Mouse (Mus musculus) testis, postnatal 10 days (tissue): ENCODE results near the gene Sall1.

ENCODE experiments used
- DNase-seq: peaks from one replicate; pipeline ENCODE4 v3.0.0; 2021; ENCODE audit warnings: low spot score

The Sall1 gene

DNA sequence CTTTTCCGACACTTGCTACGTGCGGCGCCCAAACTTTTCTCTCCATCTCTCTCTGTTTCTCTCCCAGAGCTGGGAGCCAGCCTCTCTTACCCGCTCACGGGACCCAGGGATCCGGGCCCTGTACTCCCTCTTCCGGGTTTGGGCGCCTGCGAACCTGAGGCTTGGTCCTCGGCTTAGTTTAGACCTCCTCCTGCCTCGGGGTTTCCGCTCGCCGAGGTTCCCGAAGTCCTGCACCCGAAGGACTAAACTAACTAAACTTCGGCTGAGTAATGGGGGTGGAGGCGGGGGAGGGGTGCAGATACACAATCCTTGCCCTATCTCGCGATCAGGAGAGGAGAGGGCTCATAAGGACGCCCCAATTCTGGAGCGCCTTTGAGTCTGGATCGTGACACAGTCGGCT lies at the start of gene Sall1:
TSS of gene Sall1 (minus strand) at position 223 of the 400 bp plus-strand sequence.
- no peak for DNase-seq

DNA sequence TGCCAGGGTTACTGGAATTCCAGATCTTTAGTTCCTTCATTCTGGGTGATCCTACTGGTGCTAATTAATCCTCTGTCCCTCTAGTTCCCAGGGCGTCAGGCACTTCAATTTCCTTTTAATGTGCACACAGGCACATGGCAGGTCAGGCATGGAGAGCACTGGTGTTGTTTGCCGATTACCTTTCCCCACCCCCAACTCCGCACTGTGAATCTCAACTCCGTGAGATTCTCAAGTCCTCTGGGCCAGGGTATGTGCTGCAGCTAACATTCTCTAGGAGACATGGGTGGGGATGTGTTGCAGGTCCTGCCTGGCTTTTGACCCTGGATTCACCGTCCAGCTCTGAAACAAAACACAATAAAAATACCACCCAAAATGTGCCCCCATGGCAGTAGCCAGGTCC lies 46.0 kb upstream of the Sall1 start:
- peak; percentile 25 for DNase-seq

DNA sequence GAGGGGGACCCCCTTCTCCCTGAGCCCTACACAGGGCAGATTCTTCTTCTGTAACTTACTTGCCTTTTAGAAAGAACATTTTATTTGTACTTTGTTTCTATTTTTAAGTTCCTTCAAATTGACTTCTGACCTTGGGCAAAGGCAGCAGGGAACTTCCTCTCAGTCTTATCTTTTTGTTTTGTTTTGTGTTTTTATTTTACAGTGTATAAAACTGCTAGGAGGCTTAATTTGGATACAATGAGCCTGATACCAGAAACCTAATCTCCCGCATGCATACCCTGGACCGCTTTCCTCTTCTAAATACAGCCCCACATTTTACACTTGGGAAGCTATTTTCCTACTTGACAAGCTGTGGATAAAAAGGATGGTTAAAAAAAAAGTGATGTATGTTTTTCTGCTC lies 35.2 kb upstream of the Sall1 start:
- no peak for DNase-seq

DNA sequence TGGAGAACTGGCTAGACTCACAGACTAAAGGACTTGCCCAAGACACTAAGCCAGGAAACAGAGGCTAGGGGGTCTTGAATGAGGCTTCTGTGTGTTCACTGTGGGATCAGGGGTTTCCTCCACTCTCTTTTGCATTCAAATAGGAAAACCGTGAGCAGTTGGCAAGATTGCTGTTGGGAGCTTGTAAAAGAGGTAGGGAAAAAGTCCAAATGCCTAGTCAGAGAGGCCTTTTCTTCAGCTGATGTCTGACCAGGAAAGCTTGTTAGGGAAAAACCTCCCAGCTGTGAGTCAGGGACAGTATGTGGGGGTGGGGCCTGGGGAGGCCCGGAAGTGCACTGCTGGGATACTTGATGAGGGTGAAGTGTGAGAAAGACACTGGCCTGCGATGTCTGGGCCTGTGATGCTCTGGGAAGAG lies 29.0 kb upstream of the Sall1 start:
- DNase-seq, result no peak

DNA sequence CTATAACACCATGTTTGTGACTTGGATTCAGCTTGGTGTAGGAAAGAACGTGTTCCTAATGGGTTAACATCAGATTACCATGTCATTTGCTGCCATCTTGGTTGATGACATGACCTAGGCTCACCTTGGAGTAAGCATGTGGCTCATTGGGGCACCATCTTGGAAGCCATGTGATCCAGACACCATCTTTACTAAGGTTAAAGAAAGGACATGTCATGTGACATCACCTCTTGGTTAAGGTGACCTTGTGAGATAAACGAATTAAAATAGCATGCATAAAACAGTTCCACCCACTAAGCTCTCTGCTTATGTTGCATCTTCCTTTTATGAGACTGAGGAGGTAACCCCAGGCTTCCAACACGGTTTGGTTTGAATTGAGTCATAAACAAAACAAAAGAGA lies 23.5 kb upstream of the Sall1 start:
- DNase-seq, result no peak

DNA sequence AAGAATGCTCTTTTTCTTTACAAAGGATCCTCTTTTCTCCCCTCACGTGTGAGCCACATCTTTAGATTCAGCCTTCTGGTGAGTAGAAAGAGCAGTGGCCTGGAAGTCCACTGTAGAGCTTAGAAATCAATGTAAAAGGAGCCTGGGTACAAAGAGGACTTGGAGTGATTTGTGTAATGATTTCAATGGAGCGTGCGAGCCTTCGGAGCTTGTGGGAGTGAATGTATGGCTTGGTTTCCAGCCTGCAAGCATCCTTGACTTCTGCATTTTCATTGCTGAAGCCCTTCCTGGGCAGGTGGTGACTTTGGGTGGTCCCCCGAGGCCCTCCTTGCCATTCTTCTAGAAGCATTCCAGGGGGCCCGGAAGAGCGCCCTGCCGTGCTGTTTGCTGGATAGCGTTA lies 20.1 kb upstream of the Sall1 start:
- no peak for DNase-seq

DNA sequence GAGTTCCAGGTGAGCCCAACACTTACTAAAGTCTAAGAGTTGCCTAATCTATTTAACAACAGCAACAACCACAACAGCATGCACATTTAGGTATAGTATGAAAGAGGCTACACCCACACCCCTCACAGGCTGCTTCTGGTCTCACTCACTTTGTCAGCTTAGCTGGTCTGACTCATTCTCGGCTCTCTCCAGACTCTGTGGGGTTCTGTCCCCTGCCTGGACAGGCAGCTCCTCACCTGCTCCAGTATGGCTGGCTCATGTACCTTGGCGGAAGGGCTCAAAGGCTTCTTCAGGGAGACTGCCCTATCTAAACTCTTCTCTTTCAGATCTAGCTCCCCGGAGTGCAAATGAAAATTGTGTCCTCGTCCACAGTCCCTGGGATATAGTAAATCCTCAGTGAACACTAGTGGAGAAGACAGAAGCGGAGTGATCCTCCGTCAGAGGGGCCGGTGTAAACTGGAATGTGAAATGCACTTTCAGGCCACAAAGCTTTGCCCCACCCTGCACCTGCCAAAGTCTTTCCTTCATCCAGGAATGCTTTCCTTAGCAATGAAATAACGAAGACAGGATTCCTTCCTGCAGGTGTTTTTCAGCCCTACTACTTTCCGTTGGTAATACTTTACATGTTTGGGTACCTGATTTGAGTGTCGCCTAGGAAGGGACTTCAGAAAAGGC lies 19.5 kb upstream of the Sall1 start:
- no peak for DNase-seq

DNA sequence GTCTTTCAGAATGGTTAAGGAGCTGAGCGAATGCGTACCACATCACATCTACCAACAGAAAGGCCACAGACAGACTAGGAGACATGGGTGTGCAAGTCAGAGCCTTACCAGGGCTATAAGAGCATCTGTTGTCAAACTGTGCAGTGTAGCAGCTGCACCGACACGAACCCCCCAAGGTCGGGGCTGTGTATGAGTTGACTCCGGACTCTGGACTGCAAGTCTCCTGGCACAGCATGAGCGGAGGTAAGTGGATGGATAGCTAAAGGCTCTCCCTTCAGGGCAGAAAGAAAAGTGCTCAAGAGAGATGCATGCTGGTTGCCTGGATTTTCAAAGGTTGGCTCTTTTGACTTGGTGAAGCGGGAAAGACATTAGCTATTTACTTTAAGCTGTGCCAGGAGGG lies 16.8 kb upstream of the Sall1 start:
- no peak for DNase-seq

DNA sequence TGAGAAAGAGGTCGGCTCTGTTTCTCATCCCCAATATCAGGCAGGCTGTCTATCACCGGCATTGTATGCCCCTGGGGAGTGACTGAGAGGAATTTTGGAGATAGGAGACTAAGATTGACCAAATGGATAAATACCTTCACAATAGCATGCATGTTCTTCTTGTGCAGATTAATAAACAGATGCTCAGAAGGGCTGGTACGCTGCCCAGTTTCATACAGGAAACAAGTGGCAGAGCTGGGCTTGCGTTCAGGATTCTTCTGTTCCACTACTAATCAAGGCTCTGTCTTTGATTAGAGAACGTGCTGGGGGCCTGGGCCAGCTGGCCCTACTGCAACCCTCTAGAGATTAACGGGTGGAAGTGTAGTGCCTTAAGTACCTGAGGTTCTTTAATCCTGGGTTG lies 15.5 kb upstream of the Sall1 start:
- DNase-seq, result no peak

DNA sequence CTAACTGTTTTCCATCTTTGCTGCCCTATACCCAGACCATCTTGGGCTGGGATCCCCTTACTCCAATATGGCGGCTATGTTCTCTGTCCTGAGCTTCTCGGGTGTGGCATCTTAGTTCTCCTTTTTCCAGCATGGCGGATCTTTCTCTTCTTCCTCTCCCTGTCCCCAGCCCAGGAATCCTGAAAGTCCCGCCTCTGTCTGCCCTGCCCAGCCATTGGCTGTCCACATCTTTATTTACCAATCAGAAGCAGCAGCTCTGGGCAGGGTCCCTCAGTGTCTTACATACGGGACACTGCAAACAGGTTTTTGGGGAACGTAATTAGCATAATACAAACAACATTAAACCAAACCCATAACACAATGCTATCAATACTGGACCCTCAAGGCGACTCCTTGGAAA lies 8.9 kb upstream of the Sall1 start:
- no peak for DNase-seq

DNA sequence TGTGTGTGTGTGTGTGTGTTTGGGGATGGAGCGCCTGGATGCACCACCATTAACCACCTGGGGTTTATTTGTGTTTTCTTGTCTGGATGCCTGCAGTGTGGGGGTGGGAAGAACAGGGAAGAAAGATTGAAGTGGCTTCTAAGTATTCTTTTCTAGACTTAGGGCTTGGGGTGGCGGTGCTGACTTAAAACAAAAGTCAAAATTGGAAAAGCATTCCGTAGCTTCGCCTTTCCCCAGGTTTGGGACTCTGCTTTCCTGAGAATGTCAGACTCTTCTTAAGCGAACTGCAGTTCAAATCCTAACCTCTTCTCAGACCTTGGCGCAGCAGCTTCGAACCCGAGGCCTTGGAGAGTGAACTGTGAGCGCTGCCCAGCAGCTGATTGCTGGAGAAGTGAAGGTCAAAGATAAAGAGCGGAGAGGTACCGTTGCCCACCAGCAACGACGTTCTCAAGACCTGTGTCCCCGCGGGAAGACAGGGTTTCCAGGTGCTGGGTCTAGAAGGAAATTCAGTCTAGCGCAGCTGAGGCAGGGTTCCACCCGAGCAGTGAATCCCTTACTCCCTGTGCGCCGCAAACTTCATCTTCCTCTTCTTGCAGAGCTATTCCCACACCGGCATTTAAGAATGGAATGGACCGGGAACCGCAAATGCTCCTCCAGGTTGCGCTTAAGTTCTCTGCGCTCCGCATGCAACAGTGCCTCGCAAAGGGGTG lies 2.8 kb upstream of the Sall1 start:
- DNase-seq, result no peak

DNA sequence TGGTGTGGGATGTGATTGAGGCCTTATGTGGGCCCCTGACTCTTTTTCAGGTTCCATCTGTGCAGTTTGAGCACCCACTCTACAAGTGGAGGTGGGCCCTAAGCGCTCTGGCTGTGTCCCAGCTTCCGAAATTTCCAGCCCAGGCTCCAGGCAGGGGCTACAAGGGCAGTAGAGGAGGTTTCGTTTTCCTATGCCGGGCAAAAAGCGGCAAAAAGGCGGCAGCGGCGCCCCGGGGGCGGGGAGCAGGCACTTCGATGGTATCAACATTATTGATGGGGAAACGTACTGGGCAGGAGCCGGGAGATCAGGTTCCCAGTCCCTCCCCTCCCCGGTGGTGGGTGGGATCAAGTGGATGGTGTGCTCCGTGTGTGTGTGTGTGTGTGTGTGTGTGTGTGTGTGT lies 2.3 kb upstream of the Sall1 start:
- no peak for DNase-seq

DNA sequence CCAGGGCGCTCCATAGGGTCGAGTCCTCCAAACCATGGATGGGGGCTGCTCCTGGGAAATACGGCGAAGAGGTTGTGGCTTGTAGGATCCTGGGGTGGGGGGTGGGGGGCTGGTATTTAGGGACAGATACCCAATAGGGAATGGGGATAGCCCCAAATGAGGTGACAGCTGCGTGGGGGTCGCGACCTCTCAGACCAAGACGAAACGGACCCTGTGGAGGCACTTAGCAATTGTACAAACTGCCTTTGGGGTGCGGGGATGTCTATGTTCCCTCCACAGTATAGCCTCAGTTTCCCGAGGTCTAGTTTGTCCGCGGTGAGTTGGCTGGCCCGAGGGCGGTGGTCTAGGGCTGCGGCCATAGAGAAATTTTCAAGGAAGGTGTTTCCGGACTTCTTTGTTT lies 1.8 kb upstream of the Sall1 start:
- DNase-seq, result no peak

DNA sequence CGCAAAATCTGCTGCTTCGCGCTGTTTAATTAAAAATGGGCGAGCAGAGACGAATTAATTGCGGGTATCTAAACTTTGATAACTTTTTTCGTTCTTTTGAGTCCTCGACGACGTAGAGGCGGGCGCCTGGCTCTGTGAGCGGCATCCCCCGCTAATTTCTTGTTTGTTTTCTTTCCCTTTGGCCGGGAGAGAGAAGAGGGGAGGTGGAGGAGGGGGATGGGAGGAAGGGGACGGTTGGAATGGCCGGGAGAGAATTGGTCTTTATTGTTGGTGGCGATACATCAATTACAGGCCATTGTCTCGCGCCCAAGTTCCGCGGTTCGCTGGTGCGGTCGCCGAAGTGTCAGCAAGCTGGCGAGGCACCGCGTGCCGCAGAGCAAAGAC lies 1.2 kb upstream of the Sall1 start:
- no peak for DNase-seq

DNA sequence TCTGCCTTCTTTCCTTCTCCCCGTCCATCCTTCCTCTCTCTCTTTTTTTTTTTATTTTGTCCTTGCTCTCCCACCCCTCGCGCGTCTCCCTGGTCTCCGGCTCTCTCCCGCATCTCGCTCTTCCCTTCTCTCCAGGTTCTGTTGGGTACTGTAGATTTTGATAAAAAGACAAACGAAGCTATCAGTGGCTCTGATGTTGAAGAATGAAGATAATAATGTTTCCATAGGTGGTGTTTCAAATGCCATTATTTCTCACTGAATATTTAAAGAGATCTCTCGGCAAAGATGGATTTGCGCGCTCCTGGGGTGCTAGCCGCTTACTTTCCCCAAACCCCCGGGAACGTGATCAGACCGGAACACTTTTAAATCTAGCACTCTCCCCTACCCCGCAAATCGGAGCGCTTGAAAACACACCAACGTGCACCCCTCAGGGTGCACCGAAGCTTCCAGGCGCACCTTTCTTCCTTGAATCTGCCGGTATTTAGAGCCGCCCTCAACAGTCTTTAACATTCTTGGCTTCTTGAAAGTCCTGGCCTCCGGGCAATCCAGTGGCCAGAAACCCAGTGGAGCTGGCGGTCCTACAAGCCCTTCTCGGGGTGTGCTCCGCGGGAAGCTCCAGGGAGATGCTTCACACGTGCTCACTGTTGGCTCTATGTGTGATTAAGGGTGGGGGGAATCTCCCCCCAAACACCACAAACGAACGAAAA lies 702 bp upstream of the Sall1 start:
- no peak for DNase-seq

DNA sequence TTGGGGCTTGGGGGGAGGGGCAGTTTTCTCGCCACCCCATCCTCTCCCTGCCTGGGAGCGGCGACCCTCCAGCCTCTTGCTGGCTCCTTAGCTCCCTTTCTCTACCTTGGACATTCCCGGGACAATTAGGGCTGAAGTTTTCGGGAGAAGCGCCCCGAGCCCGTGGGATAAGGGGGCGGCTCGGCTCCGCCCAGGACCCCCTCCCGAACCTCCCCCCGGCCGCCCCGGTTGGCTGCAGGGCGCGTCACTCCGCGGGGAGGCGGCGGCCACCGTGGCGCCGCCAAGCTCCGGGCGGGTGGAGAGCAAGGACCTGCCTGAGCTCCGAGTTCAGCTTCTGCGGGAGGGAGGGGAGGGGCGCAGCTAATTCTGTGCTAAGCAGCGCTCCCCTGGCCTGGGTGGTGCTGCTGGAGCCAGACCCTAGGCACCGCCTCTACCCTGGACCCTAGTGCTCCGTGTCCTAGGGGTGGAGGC lies 556 bp downstream of the Sall1 start:
- DNase-seq, result no peak

DNA sequence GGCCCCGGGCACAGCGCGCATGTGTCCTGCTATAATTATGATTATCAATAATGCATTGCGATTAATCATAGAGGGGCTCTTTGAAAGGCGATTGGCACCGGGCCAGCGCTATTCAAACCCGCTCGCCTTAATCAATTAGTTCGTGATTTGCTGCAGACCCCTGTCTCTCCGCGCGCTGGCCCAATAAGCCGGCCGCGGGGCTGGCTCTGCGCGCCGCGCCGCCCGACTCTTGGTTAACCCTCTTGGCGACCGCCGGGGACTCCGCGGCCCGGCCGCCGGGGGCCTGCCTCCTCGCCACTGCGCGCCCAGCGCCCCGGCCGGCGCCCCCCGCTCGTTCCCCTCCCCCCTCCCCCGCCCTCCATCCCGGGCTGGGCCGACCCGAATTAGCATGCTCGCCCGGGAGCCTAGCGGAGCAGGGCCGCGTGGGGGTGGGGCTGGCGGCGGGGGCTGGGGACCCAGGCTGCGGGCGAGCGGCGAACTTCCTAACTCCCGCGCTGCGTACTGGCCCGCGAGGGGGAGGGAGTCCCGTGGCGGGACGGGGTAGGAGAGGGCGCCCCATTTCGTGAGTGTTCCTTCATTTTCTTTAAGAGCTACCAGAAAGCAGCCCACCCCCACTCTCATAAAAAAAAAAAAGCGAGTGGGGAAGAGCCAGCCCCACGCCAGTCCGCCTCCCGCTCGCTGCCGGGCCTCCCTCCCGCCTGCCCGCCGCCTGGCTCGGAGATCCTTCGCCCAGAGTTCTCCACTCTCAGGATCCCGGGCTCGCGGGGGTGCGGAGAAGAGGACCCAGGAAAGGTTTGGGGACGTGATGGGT lies 1.2 kb downstream of the Sall1 start:
- DNase-seq, result peak; percentile 61

DNA sequence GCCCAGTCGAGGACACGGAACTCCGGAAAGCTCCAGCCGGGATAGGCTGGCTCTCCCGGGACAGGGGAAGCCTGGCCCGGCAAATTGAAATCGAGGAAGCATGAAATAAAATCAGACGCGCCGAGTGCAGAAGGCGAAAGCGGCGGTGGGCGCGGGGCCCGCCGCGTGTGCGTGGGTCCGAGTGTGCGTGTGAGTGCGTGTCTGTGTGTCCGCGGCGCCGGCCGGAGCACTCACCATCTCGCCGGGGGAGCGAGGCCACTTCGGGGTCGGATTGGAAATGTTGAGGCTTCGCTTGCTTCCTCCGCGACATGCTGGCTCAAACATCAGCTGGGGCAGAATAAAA lies 1.9 kb downstream of the Sall1 start:
- no peak for DNase-seq

DNA sequence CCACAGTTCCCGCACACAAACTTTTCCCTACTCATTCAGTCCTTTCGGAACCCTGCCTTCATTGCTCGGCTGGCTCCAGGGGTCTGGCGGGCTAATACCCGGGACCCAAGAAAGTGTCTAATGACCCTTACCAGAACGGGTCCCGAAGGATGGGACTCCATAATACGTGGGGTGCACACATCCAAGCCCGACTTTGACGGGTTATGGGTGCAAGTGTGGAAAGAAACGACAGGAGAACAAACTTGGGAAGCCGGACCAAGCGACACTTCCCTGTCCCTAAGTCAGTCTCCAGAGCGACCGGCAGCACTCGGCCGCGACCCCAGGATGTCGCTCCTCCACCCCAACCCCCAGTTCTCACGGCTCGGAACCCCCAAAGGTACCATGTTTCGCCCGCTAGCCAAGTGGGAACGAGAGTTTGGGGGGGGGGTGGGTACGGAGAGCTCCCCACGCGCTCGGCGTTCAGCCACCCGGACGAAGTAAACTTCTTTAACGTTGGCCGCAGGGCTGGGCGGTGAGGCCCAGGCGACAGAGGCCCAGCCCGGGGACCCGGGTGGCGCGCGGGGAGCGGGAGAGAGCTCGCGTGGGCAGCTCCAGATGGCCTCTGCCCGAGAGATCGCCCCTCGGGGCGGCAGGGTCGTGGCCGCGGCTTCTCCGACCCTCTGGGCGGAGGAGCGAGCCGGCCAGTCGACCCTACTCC lies 2.4 kb downstream of the Sall1 start:
- no peak for DNase-seq

DNA sequence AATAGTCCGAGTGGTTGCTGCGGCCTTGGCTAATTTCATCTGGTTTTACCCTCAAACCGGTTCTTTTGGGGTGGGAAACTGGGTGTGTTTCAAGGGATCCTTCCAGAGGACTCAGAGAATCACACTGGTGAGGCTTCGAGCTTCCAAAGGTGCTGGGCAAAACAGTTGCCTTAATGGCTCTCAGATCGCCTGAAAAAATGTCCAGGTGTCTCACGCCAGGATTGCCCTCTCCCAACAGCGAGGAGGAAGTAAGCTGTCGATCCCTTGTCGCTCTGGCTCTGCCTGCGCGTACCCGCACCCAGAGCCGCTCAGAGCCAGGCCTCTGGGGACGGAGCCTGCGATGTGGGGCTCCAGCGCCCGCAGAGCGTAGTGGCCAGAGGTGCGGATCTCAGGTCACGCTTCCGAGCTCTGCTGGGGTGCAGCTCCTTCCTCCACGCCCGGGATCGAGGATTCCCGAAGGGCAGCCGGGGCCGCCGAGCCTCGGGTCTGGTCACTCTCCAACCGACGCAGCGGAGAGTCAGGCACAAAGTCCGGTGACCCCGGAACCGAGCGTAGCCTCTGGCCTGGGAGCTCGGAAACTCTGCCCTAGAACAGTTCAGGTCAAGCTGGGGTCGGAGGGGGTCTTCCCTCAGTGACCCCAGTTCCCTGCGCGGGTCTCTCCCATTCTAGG lies 3.1 kb downstream of the Sall1 start:
- no peak for DNase-seq

DNA sequence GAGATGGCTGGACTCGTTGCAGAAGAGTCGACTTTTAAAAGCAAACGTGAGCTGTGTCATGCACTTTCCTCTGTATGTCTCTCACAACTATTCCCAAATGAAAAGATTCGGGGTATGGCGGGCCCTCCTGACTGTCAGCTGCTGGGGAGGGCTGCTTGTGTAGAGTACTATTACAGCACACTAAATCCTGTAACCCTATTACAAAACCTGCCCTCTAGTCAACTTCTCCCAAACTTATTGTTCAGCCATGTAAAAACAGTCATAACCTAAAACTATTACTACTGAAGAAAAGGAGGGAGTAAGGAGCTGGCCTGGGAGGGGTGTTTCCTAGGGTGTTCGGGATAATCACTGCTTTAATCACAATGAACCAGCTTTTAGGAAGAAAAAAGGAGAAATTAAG lies 4.1 kb downstream of the Sall1 start:
- no peak for DNase-seq
